Mouse (Mus musculus): ENCODE measurements at regions not wholly inside any gene's neighbourhood (a gene's known extent, or its start where the extent isn't known, plus 50 kb on each side); places are given as distances from the start of the nearest gene placed in this dataset.

DNA sequence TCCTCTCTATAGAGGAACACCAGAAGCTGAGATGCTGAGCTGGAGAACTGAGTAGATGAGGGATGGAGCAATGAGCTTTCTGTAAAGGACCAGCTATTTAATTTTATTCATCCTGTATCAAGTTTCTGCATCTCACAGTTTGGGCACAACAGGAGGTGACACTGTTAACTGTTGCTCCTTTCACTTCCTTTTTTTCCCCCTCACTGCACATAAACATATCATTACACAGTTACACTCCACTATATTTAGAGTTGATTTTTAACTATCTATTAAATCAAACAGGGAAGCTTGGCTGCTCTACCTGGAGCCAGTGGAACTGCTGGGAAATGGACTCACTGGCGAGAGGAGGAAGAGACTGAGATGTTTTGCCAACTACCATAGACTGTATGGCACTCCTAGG, 509.4 kb downstream of the Rnf144a start:
- DNase-seq (ENCODE audit: low read depth, low spot score): no peak

DNA sequence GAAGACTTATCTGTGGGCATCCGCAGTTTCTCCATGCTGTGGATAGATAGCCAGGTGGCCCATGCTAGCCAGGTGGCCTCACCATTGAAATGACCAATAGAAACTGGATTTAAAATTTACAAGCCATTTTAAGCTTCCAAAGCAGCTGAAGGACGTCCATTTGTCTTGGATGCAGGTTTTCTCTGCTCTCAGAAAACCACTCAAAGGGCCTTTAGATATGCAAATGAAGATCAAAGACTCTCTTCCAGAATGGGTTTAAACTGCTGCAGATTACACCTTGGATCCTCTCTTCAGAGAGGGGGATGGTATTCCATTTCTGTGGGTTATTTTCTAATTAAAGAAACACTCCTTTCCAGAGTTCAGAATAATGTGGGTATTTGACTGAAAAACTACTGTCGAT, 518.5 kb downstream of the Rnf144a start:
- DNase-seq (ENCODE audit: low read depth, low spot score): peak; percentile 24

GRCm38 (mm10) chr12:25895691-25896090, 519.4 kb downstream of the Rnf144a start:
- no peak for DNase-seq (ENCODE audit: low read depth, low spot score)

GRCm38 (mm10) chr12:25891391-25892167, 523.5 kb downstream of the Rnf144a start:
- no peak for DNase-seq (ENCODE audit: low read depth, low spot score)

DNA sequence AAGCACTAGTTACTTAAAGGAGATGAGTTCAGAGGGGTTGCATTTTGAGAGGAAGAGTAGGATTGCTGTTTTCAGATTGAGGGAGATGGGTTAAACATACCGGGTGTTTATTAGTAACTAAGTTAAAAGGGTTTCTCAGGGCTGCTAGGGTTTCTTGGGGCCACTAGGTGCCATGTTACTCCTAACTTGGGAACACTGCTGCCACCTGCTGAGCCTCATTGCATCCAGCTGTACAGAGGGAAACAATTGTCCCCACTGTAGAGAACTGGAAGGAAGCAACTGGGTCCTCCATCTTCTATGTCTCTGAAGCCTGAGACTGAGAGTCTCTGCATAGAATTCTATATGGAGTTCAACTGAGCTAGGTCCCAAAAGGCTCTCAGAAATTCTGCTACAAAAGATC, 524.3 kb downstream of the Rnf144a start:
- no peak for DNase-seq (ENCODE audit: low read depth, low spot score)

GRCm38 (mm10) chr12:25883771-25884171, 531.3 kb downstream of the Rnf144a start:
- no peak for DNase-seq (ENCODE audit: low read depth, low spot score)

- DNase-seq (ENCODE audit: low read depth, low spot score): no peak
These were observed 543.2 kb downstream of the Rnf144a start for GRCm38 (mm10) chr12:25871816-25872215.

- DNase-seq (ENCODE audit: low read depth, low spot score): no peak
These were observed 544.0 kb downstream of the Rnf144a start for GRCm38 (mm10) chr12:25871001-25871461.

DNA sequence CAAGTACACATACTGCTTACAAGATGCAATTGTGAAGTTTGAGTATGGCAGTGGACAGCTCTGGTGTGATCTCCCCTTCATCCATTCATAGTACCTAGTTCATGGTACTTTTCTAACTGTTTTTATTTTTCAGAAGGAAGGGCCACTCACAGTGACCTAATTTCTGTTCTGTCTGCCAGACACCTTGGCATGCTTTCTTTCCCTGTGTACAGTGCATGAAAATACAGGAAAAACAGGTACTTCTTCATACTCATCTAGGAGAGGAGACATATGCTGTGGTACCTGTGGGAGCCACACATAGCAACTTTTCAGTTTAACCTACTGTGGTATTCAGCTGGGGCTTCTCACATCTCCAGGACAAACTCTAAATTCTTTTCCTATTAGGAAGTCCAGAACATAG, 545.2 kb downstream of the Rnf144a start:
- no peak for DNase-seq (ENCODE audit: low read depth, low spot score)

GRCm38 (mm10) chr12:25865063-25865462, 550.0 kb downstream of the Rnf144a start:
- no peak for DNase-seq (ENCODE audit: low read depth, low spot score)

DNA sequence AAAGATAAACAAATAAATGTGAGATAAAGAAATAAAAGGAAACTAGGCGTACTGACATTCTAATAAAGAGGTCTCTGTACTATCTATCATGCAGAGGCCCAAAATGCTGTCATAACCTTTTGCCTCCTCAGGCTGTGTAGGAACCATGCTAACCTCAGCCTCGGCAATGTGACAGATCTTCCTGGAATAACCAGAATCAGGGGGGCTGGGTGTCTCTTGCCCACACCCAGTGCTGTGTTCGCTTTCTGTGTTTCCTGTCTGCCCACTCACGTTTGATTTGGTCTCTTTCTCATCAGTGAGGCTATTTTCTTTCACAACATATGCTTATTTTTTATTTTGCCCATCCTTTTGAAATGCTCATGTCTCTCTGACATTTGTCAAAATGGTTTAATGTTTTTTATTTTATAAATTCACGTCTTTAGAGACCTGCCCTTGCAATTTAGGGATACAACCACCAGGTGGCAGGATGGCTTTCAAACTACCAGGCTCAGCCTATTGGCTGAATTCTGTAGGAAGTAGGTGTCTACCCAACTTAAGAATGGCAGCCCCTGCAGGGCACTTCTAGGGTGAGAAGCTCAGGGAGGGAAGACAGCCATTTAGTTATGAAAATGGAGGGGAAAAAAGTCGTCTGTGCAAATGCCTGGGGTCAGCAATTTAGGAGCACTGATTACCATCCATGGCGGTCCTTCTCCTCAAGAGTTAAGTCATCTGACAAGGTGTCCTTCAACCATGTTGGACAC, 550.8 kb downstream of the Rnf144a start:
- DNase-seq (ENCODE audit: low read depth, low spot score): peak; percentile 9

GRCm38 (mm10) chr12:25861100-25861499, 554.0 kb downstream of the Rnf144a start:
- no peak for DNase-seq (ENCODE audit: low read depth, low spot score)

- DNase-seq (ENCODE audit: low read depth, low spot score): no peak
These were observed 556.7 kb downstream of the Rnf144a start for GRCm38 (mm10) chr12:25858397-25858796.

- DNase-seq (ENCODE audit: low read depth, low spot score): no peak
These were observed 585.0 kb downstream of the Rnf144a start for GRCm38 (mm10) chr12:25830057-25830456.

DNA sequence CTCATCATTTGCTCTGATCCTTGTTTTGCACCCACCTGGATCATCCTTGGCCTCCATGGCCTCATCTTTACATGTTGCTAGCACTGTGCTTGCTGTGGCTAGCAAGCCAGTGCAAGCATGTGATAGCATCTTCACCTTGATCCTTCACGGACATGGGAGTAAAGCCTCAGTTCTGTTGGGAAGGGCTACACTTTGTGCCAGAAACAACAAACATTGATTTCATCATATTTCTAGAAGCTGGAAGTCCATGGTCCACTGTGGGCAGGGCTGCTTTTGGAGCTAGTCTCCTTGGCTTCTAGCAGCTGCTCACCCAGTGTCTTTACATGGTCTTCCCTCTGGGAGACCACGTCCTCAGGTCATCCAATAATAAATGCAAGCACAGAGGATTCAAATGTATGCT, 587.1 kb downstream of the Rnf144a start:
- DNase-seq (ENCODE audit: low read depth, low spot score): no peak

DNA sequence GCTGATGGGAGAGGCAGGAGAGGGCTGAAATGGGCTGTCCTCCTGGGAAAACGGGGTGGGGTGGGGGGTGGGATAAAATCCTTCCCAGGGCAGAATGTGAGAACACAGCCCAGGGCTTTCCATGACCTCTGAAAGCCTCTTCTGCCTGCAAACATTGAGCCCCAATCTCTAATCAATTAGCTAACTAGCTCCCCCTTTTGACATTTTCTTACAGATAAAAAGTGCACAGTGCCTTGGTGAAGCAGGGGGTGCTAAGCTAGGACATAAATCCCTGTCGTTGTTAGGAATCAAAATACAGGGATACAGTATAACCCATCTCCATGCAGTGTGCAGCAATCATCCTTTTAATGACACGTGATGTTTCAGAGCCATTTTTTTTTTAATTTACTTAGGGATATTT, 588.1 kb downstream of the Rnf144a start:
- no peak for DNase-seq (ENCODE audit: low read depth, low spot score)

- no peak for DNase-seq (ENCODE audit: low read depth, low spot score)
These were observed 588.6 kb downstream of the Rnf144a start for GRCm38 (mm10) chr12:25826451-25826850.

- no peak for DNase-seq (ENCODE audit: low read depth, low spot score)
These were observed 598.8 kb downstream of the Rnf144a start for GRCm38 (mm10) chr12:25816248-25816647.

DNA sequence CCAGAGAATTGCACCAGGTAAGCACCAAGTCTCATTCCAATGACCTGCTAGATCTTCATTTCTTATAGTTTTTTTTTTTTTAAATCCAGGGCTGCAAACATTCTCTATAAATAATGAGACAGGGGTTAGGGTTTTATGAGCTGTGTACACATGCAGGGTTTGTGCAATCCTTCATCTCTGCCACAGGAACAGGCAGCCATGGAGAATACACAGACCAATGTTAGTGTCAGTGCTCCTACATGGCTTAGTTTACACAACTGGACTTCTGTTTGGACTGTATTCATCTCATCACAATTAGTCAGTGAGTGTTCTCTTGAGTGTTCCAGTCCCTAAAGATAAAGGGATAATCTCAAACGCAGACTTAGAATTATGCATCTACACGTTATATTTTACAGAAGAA, 620.0 kb downstream of the Rnf144a start:
- DNase-seq (ENCODE audit: low read depth, low spot score): no peak

DNA sequence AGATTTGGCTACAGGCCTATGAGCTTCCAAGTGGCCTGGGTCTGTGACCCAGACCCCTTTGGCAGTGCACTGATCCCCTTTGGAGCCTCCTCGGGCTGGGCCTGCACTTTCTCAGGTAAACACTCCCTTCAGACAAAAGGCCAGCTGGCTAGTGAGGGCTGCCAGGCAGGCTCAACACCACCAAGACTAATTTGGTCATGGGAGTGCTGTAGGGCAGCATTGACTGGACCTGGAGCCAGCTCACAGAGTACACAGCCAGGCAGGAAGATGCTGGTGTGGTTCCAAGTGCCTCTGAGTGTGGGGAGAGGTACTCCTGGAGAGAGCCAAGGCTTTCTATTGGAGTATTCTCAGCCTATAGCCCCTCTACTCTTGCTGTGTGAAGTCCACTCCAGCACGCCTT, 620.5 kb downstream of the Rnf144a start:
- no peak for DNase-seq (ENCODE audit: low read depth, low spot score)

DNA sequence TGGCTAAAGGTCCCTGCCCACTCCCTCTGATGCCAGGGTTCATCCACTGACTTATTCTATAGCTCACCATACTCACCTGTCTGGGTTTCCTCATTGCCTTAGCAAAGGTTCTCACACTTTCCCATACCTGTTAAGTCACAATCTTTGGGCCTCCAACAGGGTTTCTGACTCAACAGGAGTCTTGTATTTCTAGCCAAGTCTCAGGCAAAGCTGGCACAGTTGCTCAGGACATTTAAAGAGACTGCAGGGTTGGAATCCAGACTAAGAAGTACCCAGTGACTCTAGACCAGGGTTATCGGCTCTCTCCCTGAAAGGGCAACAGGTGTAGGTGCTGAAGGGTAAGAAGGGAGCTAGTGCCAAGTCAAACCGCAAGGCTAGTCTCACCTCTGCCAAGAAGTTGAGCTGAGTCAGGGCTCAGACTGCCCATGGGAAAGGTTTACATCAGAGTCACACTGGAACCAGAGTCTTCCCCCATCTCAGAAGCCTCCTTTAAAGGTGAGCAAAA, 622.4 kb downstream of the Rnf144a start:
- no peak for DNase-seq (ENCODE audit: low read depth, low spot score)

GRCm38 (mm10) chr12:25790956-25791355, 624.1 kb downstream of the Rnf144a start:
- DNase-seq (ENCODE audit: low read depth, low spot score): no peak
